Mouse (Mus musculus) left cerebral cortex, postnatal 10 days (tissue): ENCODE measurements around the gene Plvap. TPM values are rescaled to one million over a fixed set of nuclear protein-coding genes. Genes with fewer than 3 reads are reported as not detected.

ENCODE experiments used
- DNase-seq, 2 experiments: peaks; one replicate each; pipeline ENCODE4 v3.0.0; 2021 to 2022; ENCODE audit warnings: low spot score in 2 of 2, mixed read lengths in 1 of 2; ENCODE audit errors: extremely low spot score in 1 of 2
- intact Hi-C: fragments of 180-260 bp; cut with DNase I; formaldehyde crosslinking; loops from one replicate; pipeline ENCODE4 v1.15.1; 2025
- total RNA-seq, 2 experiments: library from RNA; stranded (reverse); gene quantifications; 2 replicates each; pipeline ENCODE4 v1.2.3; 2021

Gene Plvap
- total RNA-seq, 2 experiments from 2014 or later, result 5.6 to 7.3 TPM

- DNase-seq, result no peak
- intact Hi-C loops, result no loop called here
Observed at GRCm38 (mm10) chr8:71456906-71457305, 54.6 kb downstream of the Plvap start.

- no peak for DNase-seq
- intact Hi-C loops, result no loop called here
Observed at GRCm38 (mm10) chr8:71454668-71455067, 56.9 kb downstream of the Plvap start.

GRCm38 (mm10) chr8:71452669-71453068 is 58.9 kb downstream of the Plvap start:
- intact Hi-C loops, result no loop called here
- DNase-seq, result no peak

DNA sequence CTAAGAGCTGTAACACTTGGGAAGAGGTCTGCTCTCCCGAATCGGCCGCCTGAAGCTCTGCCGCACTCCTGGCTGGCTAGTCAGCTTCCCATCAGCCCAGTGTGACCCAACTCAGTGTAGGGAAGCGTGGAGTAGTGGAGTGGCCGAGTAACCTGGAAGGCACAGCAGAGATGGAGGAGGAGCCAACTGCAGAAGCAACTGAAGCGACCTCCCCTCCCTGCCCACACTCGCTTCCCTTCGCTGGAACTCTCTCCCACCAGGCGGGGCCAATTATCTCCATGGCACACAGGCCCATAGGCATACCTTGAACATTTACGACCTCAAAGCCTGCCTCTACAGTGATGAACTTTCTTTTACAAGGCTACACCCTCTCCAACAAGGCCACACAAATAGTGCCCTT is 59.8 kb downstream of the Plvap start:
- no peak for DNase-seq
- intact Hi-C loops, result no loop called here

- no peak for DNase-seq
- intact Hi-C loops, result no loop called here
Observed at GRCm38 (mm10) chr8:71451337-71451736, 60.2 kb downstream of the Plvap start.

Other genes with a start within 250 kb of the Plvap start
- gene Myo9b, start 239.0 kb downstream of the Plvap start, total RNA-seq, result 10 to 100 TPM; 30.5 to 30.6 TPM
- gene Haus8, start 238.8 kb downstream of the Plvap start, total RNA-seq, result 10 to 100 TPM; 14.5 to 19.6 TPM
- 100 to 1,000 TPM in 1 of 2 experiments, 10 to 100 TPM in 1; 97.6 to 103 TPM for gene Use1, start 144.9 kb downstream of the Plvap start, total RNA-seq
- gene Ocel1, start 140.5 kb downstream of the Plvap start, total RNA-seq, result 10 to 100 TPM; 17.1 to 21.3 TPM
- gene Nr2f6, start 129.8 kb downstream of the Plvap start, total RNA-seq, result 10 to 100 TPM; 21.9 to 26.2 TPM
- 1 to 10 TPM; 5.0 to 5.9 TPM for gene Ushbp1, start 116.0 kb downstream of the Plvap start, total RNA-seq
- gene Babam1, start 114.9 kb downstream of the Plvap start, total RNA-seq, result 10 to 100 TPM; 73.4 to 86.2 TPM
- 1 to 10 TPM in 1 of 2 experiments, under 1 TPM in 1; 0.79 to 1.2 TPM for gene Ankle1, start 105.7 kb downstream of the Plvap start, total RNA-seq
- gene Abhd8, start 48.1 kb downstream of the Plvap start, total RNA-seq, result 100 to 1,000 TPM; 171 to 183 TPM
- gene Mrpl34, start 46.8 kb downstream of the Plvap start, total RNA-seq, result 10 to 100 TPM; 67.1 to 72.5 TPM
- 100 to 1,000 TPM; 120 to 127 TPM for gene Dda1, start 42.6 kb downstream of the Plvap start, total RNA-seq
- 10 to 100 TPM; 67.7 to 71.5 TPM for gene Ano8, start 25.8 kb downstream of the Plvap start, total RNA-seq
- gene Gtpbp3, start 23.6 kb downstream of the Plvap start, total RNA-seq, result 10 to 100 TPM; 29.0 to 29.2 TPM
- not detected for gene Ccdc194, start 14.0 kb upstream of the Plvap start, total RNA-seq
- 1 to 10 TPM in 1 of 2 experiments, under 1 TPM in 1; 0.95 to 3.4 TPM for gene Bst2, start 25.7 kb upstream of the Plvap start, total RNA-seq
- gene Mvb12a, start 31.2 kb upstream of the Plvap start, total RNA-seq, result 10 to 100 TPM; 35.1 to 36.6 TPM
- gene Tmem221, start 47.1 kb upstream of the Plvap start, total RNA-seq, result not detected
- not detected for gene Nxnl1, start 54.8 kb upstream of the Plvap start, total RNA-seq
- gene Slc27a1, start 57.1 kb upstream of the Plvap start, total RNA-seq, result 10 to 100 TPM; 69.5 to 73.6 TPM
- 10 to 100 TPM; 63.1 to 75.1 TPM for gene Pgls, start 80.4 kb upstream of the Plvap start, total RNA-seq
- 1 to 10 TPM; 3.4 to 3.5 TPM for gene Fam129c, start 85.9 kb upstream of the Plvap start, total RNA-seq
- 10 to 100 TPM; 65.9 to 71.6 TPM for gene Colgalt1, start 99.2 kb upstream of the Plvap start, total RNA-seq
- gene Unc13a, start 160.0 kb upstream of the Plvap start, total RNA-seq, result 100 to 1,000 TPM; 279 to 290 TPM
- 1 to 10 TPM; 6.1 to 6.6 TPM for gene Jak3, start 164.5 kb upstream of the Plvap start, total RNA-seq
- gene Insl3, start 177.5 kb upstream of the Plvap start, total RNA-seq, result 1 to 10 TPM; 1.2 to 2.0 TPM
- gene B3gnt3, start 190.0 kb upstream of the Plvap start, total RNA-seq, result under 1 TPM; 0.26 to 0.41 TPM
- 100 to 1,000 TPM; 139 to 143 TPM for gene Fcho1, start 214.0 kb upstream of the Plvap start, total RNA-seq